Mouse (Mus musculus) erythroblast, embryonic 14.5 days (primary cell): ENCODE data around the gene Adcy5. TPM values are rescaled to one million over a fixed set of nuclear protein-coding genes. Genes with fewer than 3 reads are reported as not detected.

ENCODE experiments used
- H3K27me3 ChIP-seq: 2 replicates; pipeline ENCODE4 v1.6.1; 2012; ENCODE audit warnings: inconsistent platforms; ENCODE audit not compliant: control insufficient read depth
- H3K36me3 ChIP-seq: 2 replicates; pipeline ENCODE4 v1.6.1; 2012; ENCODE audit warnings: mild to moderate bottlenecking, inconsistent platforms; ENCODE audit not compliant: control insufficient read depth
- H3K4me1 ChIP-seq: 2 replicates; pipeline ENCODE4 v1.6.1; 2012; ENCODE audit warnings: inconsistent platforms; ENCODE audit not compliant: control insufficient read depth
- H3K4me3 ChIP-seq: replicated peaks from 2 replicates; pipeline ENCODE3; 2012; ENCODE audit warnings: moderate library complexity, mild to moderate bottlenecking, inconsistent platforms
- H3K9me3 ChIP-seq: 2 replicates; pipeline ENCODE4 v1.6.1; 2012; ENCODE audit warnings: low read length, inconsistent platforms, mixed read lengths; ENCODE audit not compliant: control insufficient read depth
- GATA1 ChIP-seq: IDR thresholded peaks from 2 replicates; pipeline ENCODE4 v1.6.1; 2012; ENCODE audit warnings: low read length, inconsistent platforms, mixed read lengths
- TAL1 ChIP-seq: IDR thresholded peaks from 3 replicates; pipeline ENCODE4 v1.6.1; 2012; ENCODE audit warnings: low read length, inconsistent platforms, mixed read lengths
- polyA plus RNA-seq: library from polyadenylated mRNA; stranded (reverse); fragments of >175 nt; gene quantifications from 2 replicates; pipeline ENCODE4 v1.2.3, GENCODE M21; 2012

The Adcy5 gene
- polyA plus RNA-seq, 1 experiment: not detected

GRCm38 (mm10) chr16:35215498-35215897 is 60.8 kb downstream of the Adcy5 start:
- no peaks in the 10 kb centered on the region for H3K36me3 ChIP-seq
- no peak overlapping the region for H3K4me3 ChIP-seq
- H3K4me1 ChIP-seq: no peaks in the 10 kb centered on the region
- no peaks in the 10 kb centered on the region for H3K9me3 ChIP-seq
- no peak for TF ChIP-seq TAL1
- no peak for TF ChIP-seq GATA1
- no peaks in the 10 kb centered on the region for H3K27me3 ChIP-seq

DNA sequence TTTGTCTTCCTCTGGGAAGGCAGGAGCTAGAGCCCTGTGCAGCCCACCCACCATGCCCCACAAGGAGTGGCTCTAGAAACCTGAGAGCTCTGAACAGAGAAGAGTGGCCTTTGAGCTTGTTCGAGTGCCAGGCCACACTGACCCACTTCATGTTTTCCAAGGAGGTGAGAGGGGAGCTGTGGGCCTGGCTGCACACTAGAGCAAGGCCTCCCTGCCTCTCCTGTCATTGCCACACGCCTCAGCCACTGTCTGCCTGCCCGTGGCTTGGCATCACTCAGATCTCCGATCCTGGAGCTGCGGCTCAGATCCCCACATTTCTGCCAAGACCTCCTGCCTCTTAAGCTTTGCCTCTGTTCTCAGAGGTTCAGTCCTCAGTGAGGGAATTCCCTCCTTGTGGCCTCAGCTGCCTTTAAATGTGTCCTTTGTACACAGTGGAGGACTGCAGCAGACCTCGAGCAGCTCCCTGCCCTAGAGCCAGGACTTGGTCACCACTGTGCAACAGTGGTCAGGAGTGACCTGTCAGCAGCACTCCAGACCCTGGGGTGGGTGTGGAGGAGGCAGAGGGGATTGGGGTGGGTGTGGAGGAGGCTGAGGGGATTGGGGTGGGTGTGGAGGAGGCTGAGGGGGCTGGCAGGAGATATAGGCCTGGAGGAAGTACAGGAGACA is 62.3 kb downstream of the Adcy5 start:
- Histone ChIP-seq H3K27me3 (no peaks in the 10 kb centered on the region), H3K9me3 (no peaks in the 10 kb centered on the region), H3K4me3 (no peak overlapping the region), H3K4me1 (no peaks in the 10 kb centered on the region), H3K36me3 (no peaks in the 10 kb centered on the region)
- TF ChIP-seq GATA1 (no peak), TAL1 (no peak)

DNA sequence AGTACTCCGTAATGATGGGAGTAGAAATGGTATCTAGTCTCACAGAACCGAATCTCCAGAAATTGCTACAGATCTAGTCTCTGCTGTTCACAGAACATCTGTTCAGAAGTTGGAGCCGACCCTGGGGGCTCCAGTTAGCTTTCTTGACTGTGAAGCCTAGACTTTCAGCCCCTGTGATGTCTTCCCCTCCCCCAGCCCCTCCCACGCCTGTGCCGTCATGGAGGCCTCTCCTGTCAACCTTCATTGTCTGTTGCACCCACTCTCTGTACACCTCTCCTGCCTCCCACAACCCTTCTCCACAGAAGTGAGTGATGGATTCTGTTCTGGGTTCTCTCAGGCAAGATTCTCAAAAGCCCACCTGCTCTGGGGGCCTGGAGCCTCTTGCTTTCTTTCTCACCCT is 65.7 kb downstream of the Adcy5 start:
- TF ChIP-seq GATA1: no peak
- no peak for TF ChIP-seq TAL1
- H3K9me3 ChIP-seq: no peaks in the 10 kb centered on the region
- H3K4me3 ChIP-seq: no peak overlapping the region
- H3K4me1 ChIP-seq: no peaks in the 10 kb centered on the region
- H3K27me3 ChIP-seq: no peaks in the 10 kb centered on the region
- H3K36me3 ChIP-seq: no peaks in the 10 kb centered on the region

- Histone ChIP-seq H3K9me3 (no peaks in the 10 kb centered on the region), H3K27me3 (no peaks in the 10 kb centered on the region), H3K36me3 (no peaks in the 10 kb centered on the region), H3K4me1 (no peaks in the 10 kb centered on the region), H3K4me3 (no peak overlapping the region)
- TF ChIP-seq TAL1 (no peak), GATA1 (no peak)
Measured at GRCm38 (mm10) chr16:35221581-35221980, 66.9 kb downstream of the Adcy5 start.

DNA sequence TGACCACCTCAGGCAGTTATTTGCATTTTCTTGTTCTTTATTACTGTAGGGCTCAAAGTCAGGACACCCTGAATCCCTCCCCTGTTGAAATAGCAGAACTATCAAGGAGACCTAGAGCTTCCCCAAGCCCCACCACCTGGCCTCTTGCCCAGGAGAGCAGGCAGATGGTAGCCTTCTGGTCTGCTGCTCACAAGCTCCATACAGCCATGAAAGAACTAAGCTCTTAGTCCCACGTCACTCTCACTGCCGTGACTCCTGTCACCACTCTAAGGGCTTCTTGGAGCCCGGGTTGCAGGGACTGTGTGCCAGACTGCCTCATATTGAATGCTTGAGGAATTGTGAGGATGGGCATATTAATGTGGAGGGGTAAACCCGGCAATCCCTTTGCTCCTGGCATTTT is 69.3 kb downstream of the Adcy5 start:
- H3K36me3 ChIP-seq: no peaks in the 10 kb centered on the region
- TF ChIP-seq TAL1 (no peak), GATA1 (no peak)
- no peaks in the 10 kb centered on the region for H3K9me3 ChIP-seq
- H3K4me1 ChIP-seq: no peaks in the 10 kb centered on the region
- no peaks in the 10 kb centered on the region for H3K27me3 ChIP-seq
- H3K4me3 ChIP-seq: no peak overlapping the region

GRCm38 (mm10) chr16:35224716-35225115 is 70.0 kb downstream of the Adcy5 start:
- Histone ChIP-seq H3K9me3 (no peaks in the 10 kb centered on the region), H3K36me3 (no peaks in the 10 kb centered on the region), H3K4me1 (no peaks in the 10 kb centered on the region), H3K4me3 (no peak overlapping the region), H3K27me3 (no peaks in the 10 kb centered on the region)
- no peak for TF ChIP-seq GATA1
- no peak for TF ChIP-seq TAL1

- H3K27me3 ChIP-seq: no peaks in the 10 kb centered on the region
- no peaks in the 10 kb centered on the region for H3K9me3 ChIP-seq
- H3K36me3 ChIP-seq: no peaks in the 10 kb centered on the region
- H3K4me3 ChIP-seq: no peak overlapping the region
- no peaks in the 10 kb centered on the region for H3K4me1 ChIP-seq
- no peak for TF ChIP-seq TAL1
- TF ChIP-seq GATA1: no peak
Measured at GRCm38 (mm10) chr16:35229582-35229981, 74.9 kb downstream of the Adcy5 start.

DNA sequence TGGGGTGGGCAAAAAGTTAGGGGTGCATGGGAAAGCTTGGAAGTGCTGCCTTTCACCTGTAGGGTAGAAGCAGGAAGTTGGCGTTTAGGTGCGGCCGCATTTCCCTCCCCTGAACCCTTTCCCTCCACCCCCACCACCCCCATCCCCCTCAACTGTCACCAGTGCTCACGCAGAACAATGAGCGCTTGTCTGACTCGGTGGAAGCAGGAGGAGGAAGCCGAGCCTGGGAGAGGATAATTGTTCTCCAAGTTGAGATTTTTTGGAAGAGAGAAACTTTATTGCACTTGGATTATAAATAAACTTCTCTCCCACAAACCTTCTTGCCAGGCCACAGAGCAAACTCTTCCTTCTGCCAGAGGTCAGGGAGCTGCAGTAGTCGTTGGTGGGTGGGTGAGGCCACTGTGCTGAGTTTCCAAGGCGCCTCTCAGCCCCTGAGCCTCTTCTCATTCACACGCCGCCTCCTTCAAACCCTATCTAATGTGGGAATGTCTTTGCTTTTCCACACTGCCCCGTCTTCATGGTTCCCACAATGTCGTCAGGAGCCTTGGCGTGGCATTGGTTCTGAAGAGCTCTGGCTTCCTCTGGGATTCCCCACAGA is 77.6 kb downstream of the Adcy5 start:
- no peaks in the 10 kb centered on the region for H3K27me3 ChIP-seq
- H3K9me3 ChIP-seq: no peaks in the 10 kb centered on the region
- TF ChIP-seq GATA1: no peak
- no peak for TF ChIP-seq TAL1
- H3K4me3 ChIP-seq: no peak overlapping the region
- H3K4me1 ChIP-seq: no peaks in the 10 kb centered on the region
- H3K36me3 ChIP-seq: no peaks in the 10 kb centered on the region

GRCm38 (mm10) chr16:35233329-35233728 is 78.7 kb downstream of the Adcy5 start:
- H3K27me3 ChIP-seq: no peaks in the 10 kb centered on the region
- no peaks in the 10 kb centered on the region for H3K4me1 ChIP-seq
- no peaks in the 10 kb centered on the region for H3K36me3 ChIP-seq
- H3K9me3 ChIP-seq: no peaks in the 10 kb centered on the region
- no peak for TF ChIP-seq GATA1
- TF ChIP-seq TAL1: no peak
- no peak overlapping the region for H3K4me3 ChIP-seq

- no peak for TF ChIP-seq TAL1
- no peak for TF ChIP-seq GATA1
- H3K27me3 ChIP-seq: no peaks in the 10 kb centered on the region
- H3K4me3 ChIP-seq: no peak overlapping the region
- H3K36me3 ChIP-seq: no peaks in the 10 kb centered on the region
- H3K4me1 ChIP-seq: no peaks in the 10 kb centered on the region
- no peaks in the 10 kb centered on the region for H3K9me3 ChIP-seq
Measured at GRCm38 (mm10) chr16:35237091-35237490, 82.4 kb downstream of the Adcy5 start.
